ENCODE assay signal across 9 mouse cellular contexts in the genomic region with DNA sequence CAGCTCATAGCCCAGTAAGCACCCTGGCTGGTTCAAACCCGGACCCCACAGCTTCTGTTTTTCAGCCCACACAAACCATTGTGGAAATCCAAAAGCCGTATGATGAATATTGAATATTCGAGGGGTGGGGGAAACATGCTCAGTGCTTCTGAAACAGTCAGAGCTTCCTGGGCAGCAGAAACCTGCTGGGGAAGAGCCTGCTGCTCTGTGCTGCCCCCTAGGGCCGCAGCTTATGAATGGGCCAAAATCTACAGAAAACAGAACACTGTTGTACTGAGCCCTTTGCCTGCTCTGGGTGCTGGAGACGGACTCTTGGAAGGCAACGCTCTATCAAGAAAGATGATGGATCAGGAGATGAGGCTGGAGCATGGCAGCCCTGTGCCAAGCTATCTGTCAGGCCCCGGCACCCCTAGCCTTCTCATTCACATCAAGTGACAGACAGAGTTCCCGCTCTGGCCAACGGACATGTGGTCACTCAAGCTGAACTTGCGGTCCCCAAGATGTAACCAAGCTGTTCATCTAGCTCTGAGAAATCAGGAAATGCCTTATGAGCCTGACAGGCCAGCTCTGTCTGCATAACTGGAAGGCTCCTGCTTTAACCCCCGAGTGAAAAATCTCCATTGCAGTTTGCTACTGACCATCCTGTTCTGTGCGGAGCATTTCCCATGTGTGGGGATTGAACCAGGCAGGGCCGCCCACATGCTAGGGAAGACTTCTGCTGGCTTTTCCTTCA. TPM values are rescaled to one million over a fixed set of nuclear protein-coding genes. Genes with fewer than 3 reads are reported as not detected.
A peak's percentile ranks its signal among the peaks of the same experiment; 100 is the strongest.
DNase-seq lines count a peak whose midpoint lies in the region; ATAC-seq and TF ChIP-seq lines count a peak whose summit lies in the region.
"Had no signal": no experiment of that assay in that cellular context is flagged by ENCODE, and none has a peak within 500 bp of the region (broad histone marks: within the 10 kb centered on the region; RNA-seq: fewer than 3 reads in every experiment).

No protein-coding gene starts in this region.

- TF ChIP-seq CTCF in cerebellum, adult 2 months (IDR thresholded peaks at IDR 0.05; ENCODE audit: borderline replicate concordance, insufficient read depth, low read depth, low read length) = peak; percentile 68
- peak; percentile 73 to 88 (median 88) for TF ChIP-seq CTCF in MEL (IDR thresholded peaks at IDR 0.05 in 2 of 3, conservative IDR thresholded peaks at IDR 0.05 in 1 of 3; ENCODE audit: control insufficient read depth in 1 of 3, insufficient read depth in 1 of 3, low read depth in 2 of 3, low read length in 3 of 3, poor library complexity in 1 of 3, severe bottlenecking in 1 of 3)

- TF ChIP-seq RAD21 in MEL (IDR thresholded peaks at IDR 0.05; ENCODE audit: low read depth, low read length) = peak; percentile 36

- ATAC-seq in cerebellum, adult (ENCODE audit: insufficient number of reproducible peaks, low FRiP score, low TSS enrichment) = no peak

- TF ChIP-seq EP300 in MEL (IDR thresholded peaks at IDR 0.05; ENCODE audit: low read depth in 1 of 2, low read length in 2 of 2) = no peak

- H3K27ac ChIP-seq in cerebellum, adult 2 months (ENCODE audit: insufficient read depth, low read length) = no peak overlapping the region
- H3K27ac ChIP-seq in MEL (ENCODE audit: control insufficient read depth, low read depth, low read length) = no peak overlapping the region

- no peak for TF ChIP-seq POLR2A in cerebellum, adult 2 months (IDR thresholded peaks at IDR 0.05; ENCODE audit: borderline replicate concordance, insufficient read depth, low read length)
- no peak for TF ChIP-seq POLR2A in MEL (IDR thresholded peaks at IDR 0.05; ENCODE audit: control insufficient read depth in 1 of 2, insufficient read depth in 1 of 2, low read depth in 1 of 2, low read length in 2 of 2, poor library complexity in 1 of 2)

- no peaks in the 10 kb centered on the region for H3K9me3 ChIP-seq in MEL (replicated peaks; ENCODE audit: insufficient read depth, low read length)

- H3K9ac ChIP-seq in MEL (ENCODE audit: control insufficient read depth, low read depth, low read length, poor library complexity, severe bottlenecking) = peak overlapping the region; percentile 13; the same call in 1 of the 2 replicates

- no peak overlapping the region for H3K4me3 ChIP-seq in cerebellum, adult 2 months (replicated peaks; ENCODE audit: insufficient read depth, low read depth, low read length)
- no peak overlapping the region for H3K4me3 ChIP-seq in MEL (ENCODE audit: control insufficient read depth in 1 of 2, insufficient read depth in 1 of 2, low read depth in 2 of 2, low read length in 2 of 2)

- DNase-seq in cerebellum, adult 2 months = peak; percentile 37 to 40
- peak; percentile 62 to 65 for DNase-seq in layer of hippocampus, postnatal 10 days (ENCODE audit: low spot score in 2 of 2)
- no peak for DNase-seq in layer of hippocampus, adult 9-10 months (ENCODE audit: low spot score)
- DNase-seq in MEL (ENCODE audit: low read depth, low spot score) = peak; percentile 59
- DNase-seq in lung, postnatal 10 days = peak; percentile 41
- DNase-seq in spleen, postnatal 14 days (ENCODE audit: low spot score in 2 of 2) = no peak
- no peak for DNase-seq in spleen, adult 18-20 months

- H3K79me2 ChIP-seq in MEL (ENCODE audit: control insufficient read depth, insufficient read depth, low read length, poor library complexity) = no peaks in the 10 kb centered on the region

- H3K36me3 ChIP-seq in MEL (ENCODE audit: control insufficient read depth in 1 of 2, insufficient read depth in 2 of 2, low read length in 2 of 2) = no peaks in the 10 kb centered on the region

- WGBS in cerebellum, adult 2 months = 52% methylated on average over 13 of the region's 13 CpGs

- no peaks in the 10 kb centered on the region for H3K27me3 ChIP-seq in cerebellum, adult 2 months (ENCODE audit: control insufficient read depth, insufficient read depth, low read length)
- peaks cover 6 to 7% of the 10 kb centered on the region in 2 experiments; a peak in 3 of 4 replicates for H3K27me3 ChIP-seq in MEL (ENCODE audit: control insufficient read depth in 1 of 2, insufficient read depth in 2 of 2, low read length in 2 of 2)

- H3K4me1 ChIP-seq in cerebellum, adult 2 months (ENCODE audit: control insufficient read depth, insufficient read depth, low read length) = peaks cover 9% of the 10 kb centered on the region; the same call in 1 of the 2 replicates
- no peaks in the 10 kb centered on the region for H3K4me1 ChIP-seq in MEL (ENCODE audit: control insufficient read depth in 1 of 2, insufficient read depth in 2 of 2, low read length in 2 of 2)

TF ChIP-seq in MEL, 35 proteins besides CTCF, POLR2A, EP300 and RAD21:
- TF ChIP-seq TCF12 (IDR thresholded peaks at IDR 0.05; ENCODE audit: low read depth, low read length) (no peak), ZC3H11A (IDR thresholded peaks at IDR 0.05; ENCODE audit: low read depth, low read length) (peak; percentile 18; the same call in 1 of the 2 replicates), MAZ (IDR thresholded peaks at IDR 0.05; ENCODE audit: low read depth, low read length) (no peak), SIN3A (IDR thresholded peaks at IDR 0.05; ENCODE audit: low read length) (no peak), TAL1 (IDR thresholded peaks at IDR 0.05; ENCODE audit: low read length) (no peak), USF1 (IDR thresholded peaks at IDR 0.05; ENCODE audit: low read depth, low read length) (no peak), NRF1 (IDR thresholded peaks at IDR 0.05; ENCODE audit: insufficient read depth, low read depth, low read length, poor library complexity, severe bottlenecking) (no peak), HCFC1 (IDR thresholded peaks at IDR 0.05; ENCODE audit: low read depth, low read length) (no peak), CHD2 (IDR thresholded peaks at IDR 0.05; ENCODE audit: low read length) (no peak), CHD1 (IDR thresholded peaks at IDR 0.05; ENCODE audit: low read depth, low read length) (no peak), POLR2AphosphoS5 (IDR thresholded peaks at IDR 0.05; ENCODE audit: borderline replicate concordance, low read depth, low read length) (no peak), MYC (IDR thresholded peaks at IDR 0.05; ENCODE audit: low read depth, low read length) (no peak), JUND (IDR thresholded peaks at IDR 0.05; ENCODE audit: low read depth, low read length) (no peak), SMC3 (IDR thresholded peaks at IDR 0.05; ENCODE audit: low read depth, low read length) (peak; percentile 45), TBP (IDR thresholded peaks at IDR 0.05; ENCODE audit: low read depth, low read length) (no peak), BHLHE40 (IDR thresholded peaks at IDR 0.05; ENCODE audit: borderline replicate concordance, low read depth, low read length) (no peak)
TF ChIP-seq in MEL: peak in this region for 2.

RNA-seq across cellular contexts. Expression of a gene that starts 32.5 kb away (rescaled TPM):
- polyA plus RNA-seq in cerebellum, adult 2 months (2012; rRNA removed) = 0.06 and 0.08 TPM in 2 replicates
- total RNA-seq in layer of hippocampus, postnatal 10 days (2021) = under 1 TPM in 1 of 2 experiments, not detected in 1; 0.13 TPM
- total RNA-seq in MEL (2012; rRNA removed) = not detected in 2 replicates
- polyA plus RNA-seq in MEL (2012; ENCODE audit: insufficient read depth in 1 of 2, insufficient read length in 2 of 2, low read depth in 1 of 2, low replicate concordance in 2 of 2, missing spikeins in 1 of 2) = not detected
- total RNA-seq: heart, postnatal 10 days had no signal

RNA-seq across cellular contexts. Expression of a gene that starts 38.9 kb away (rescaled TPM):
- polyA plus RNA-seq in cerebellum, adult 2 months (2012; rRNA removed) = 125 and 129 TPM in 2 replicates
- total RNA-seq in layer of hippocampus, postnatal 10 days (2021) = 10 to 100 TPM; 31.6 to 42.5 TPM
- not detected in 2 replicates for total RNA-seq in MEL (2012; rRNA removed)
- not detected for polyA plus RNA-seq in MEL (2012; ENCODE audit: insufficient read depth in 1 of 2, insufficient read length in 2 of 2, low read depth in 1 of 2, low replicate concordance in 2 of 2, missing spikeins in 1 of 2)

RNA-seq across cellular contexts. Expression of a gene that starts 54.8 kb away (rescaled TPM):
- 63.8 and 67.8 TPM in 2 replicates for polyA plus RNA-seq in cerebellum, adult 2 months (2012; rRNA removed)
- 100 to 1,000 TPM in 1 of 2 experiments, 10 to 100 TPM in 1; 96.2 to 106 TPM for total RNA-seq in layer of hippocampus, postnatal 10 days (2021)
- 5.7 and 6.2 TPM in 2 replicates for total RNA-seq in MEL (2012; rRNA removed)
- 10 to 100 TPM in 1 of 2 experiments, not detected in 1; 27.0 TPM for polyA plus RNA-seq in MEL (2012; ENCODE audit: insufficient read depth in 1 of 2, insufficient read length in 2 of 2, low read depth in 1 of 2, low replicate concordance in 2 of 2, missing spikeins in 1 of 2)

Comparison
In these comparisons a context has a peak if more than half of its experiments do, and no peak if none do; other contexts are left out.
1. DNase-seq: peak in cerebellum, adult 2 months (2 of 2), layer of hippocampus, postnatal 10 days (2 of 2), MEL (single experiment) and lung, postnatal 10 days (single experiment); none in layer of hippocampus, adult 9-10 months (single experiment), spleen, postnatal 14 days (0 of 2) and spleen, adult 18-20 months (0 of 2).
2. RNA of a gene that starts 38.9 kb away (total RNA-seq): 31.6 to 42.5 TPM in layer of hippocampus, postnatal 10 days; not detected in MEL; every median in the first group is over 10 times any median in the second.
3. RNA of a gene that starts 54.8 kb away (total RNA-seq): 96.2 to 106 TPM in layer of hippocampus, postnatal 10 days; 5.7 to 6.2 TPM in MEL; every median in the first group is over 10 times any median in the second.